Mouse (Mus musculus): Measurements from ENCODE around the gene Slc50a1.

- TF ChIP-seq CTCF (IDR thresholded peaks at IDR 0.05; ENCODE audit: control insufficient read depth, insufficient read depth, insufficient replicate concordance, low read depth, low read length) = no peak
- TF ChIP-seq POLR2A (IDR thresholded peaks at IDR 0.05; ENCODE audit: control insufficient read depth, low read depth, low read length) = no peak
Measured at GRCm38 (mm10) chr3:89300514-89300913, 30.1 kb upstream of the Slc50a1 start.

Measured in testis, adult 2 months (tissue).